Mouse (Mus musculus) cerebellum, adult 2 months (tissue): ENCODE measurements around the gene Rrp9.

ENCODE experiments used
- CTCF ChIP-seq: fragments of 200-500 bp; IDR thresholded peaks from 2 replicates; pipeline ENCODE4 v1.5.1; 2011; ENCODE audit warnings: low read depth, mild to moderate bottlenecking, control low read depth, low read length, moderate library complexity, borderline replicate concordance; ENCODE audit not compliant: insufficient read depth
- POLR2A ChIP-seq: fragments of 200-500 bp; IDR thresholded peaks from 2 replicates; pipeline ENCODE4 v1.6.1; 2011; ENCODE audit warnings: low read length, control low read depth, borderline replicate concordance; ENCODE audit not compliant: insufficient read depth

- no peak for TF ChIP-seq CTCF
- TF ChIP-seq POLR2A = no peak
Measured at GRCm38 (mm10) chr9:106447951-106448350, 27.8 kb upstream of the Rrp9 start.
